Mouse (Mus musculus): ENCODE measurements around the gene 4930407I10Rik. TPM values are rescaled to one million over a fixed set of nuclear protein-coding genes. Genes with fewer than 3 reads are reported as not detected.

The 4930407I10Rik gene
- not detected in 4 replicates for total RNA-seq (2023)

GRCm38 (mm10) chr15:82058719-82059201 is at the start of gene 4930407I10Rik:
4930407I10Rik (plus strand) TSS chr15:82059151.

GRCm38 (mm10) chr15:82033762-82034161 is 25.2 kb upstream of the 4930407I10Rik start, which contains the start of gene Desi1:
Desi1 (minus strand) TSS chr15:82033862.

GRCm38 (mm10) chr15:82047080-82047883 is 11.7 kb upstream of the 4930407I10Rik start, which contains the start of gene Snu13:
Snu13 (minus strand) TSS chr15:82047598.

GRCm38 (mm10) chr15:82069898-82070297 is 10.9 kb downstream of the 4930407I10Rik start, which contains the start of gene Mei1:
Mei1 (plus strand) TSS chr15:82069996.

Other genes starting within 250 kb of the 4930407I10Rik start
- gene Tob2, start 200.4 kb upstream of the 4930407I10Rik start, total RNA-seq (2023), result 125 to 130 TPM (median 129 TPM) in 4 replicates
- gene Phf5a, start 187.2 kb upstream of the 4930407I10Rik start, total RNA-seq (2023), result 50.1 to 64.6 TPM (median 54.5 TPM) in 4 replicates
- gene Aco2, start 186.8 kb upstream of the 4930407I10Rik start, total RNA-seq (2023), result 139 to 153 TPM (median 148 TPM) in 4 replicates
- gene Polr3h, start 132.9 kb upstream of the 4930407I10Rik start, total RNA-seq (2023), result 16.7 to 23.3 TPM (median 20.1 TPM) in 4 replicates
- gene Csdc2, start 122.4 kb upstream of the 4930407I10Rik start, total RNA-seq (2023), result 0.18 to 1.3 TPM (median 0.37 TPM) in 4 replicates
- gene Pmm1, start 98.2 kb upstream of the 4930407I10Rik start, total RNA-seq (2023), result 16.7 to 21.5 TPM (median 20.2 TPM) in 4 replicates
- gene 1700029P11Rik, start 78.6 kb upstream of the 4930407I10Rik start, total RNA-seq (2023), result not detected in 4 replicates
- 23.7 to 31.5 TPM (median 28.5 TPM) in 4 replicates for gene Xrcc6, start 71.3 kb upstream of the 4930407I10Rik start, total RNA-seq (2023)
- gene Desi1, start 25.3 kb upstream of the 4930407I10Rik start, total RNA-seq (2023), result 25.1 to 29.2 TPM (median 26.1 TPM) in 4 replicates
- 98.1 to 105 TPM (median 103 TPM) in 4 replicates for gene Snu13, start 11.6 kb upstream of the 4930407I10Rik start, total RNA-seq (2023)
- not detected in 4 replicates for gene Mei1, start 10.8 kb downstream of the 4930407I10Rik start, total RNA-seq (2023)
- 56.8 to 62.5 TPM (median 61.3 TPM) in 4 replicates for gene Ccdc134, start 68.8 kb downstream of the 4930407I10Rik start, total RNA-seq (2023)
- 225 to 235 TPM (median 230 TPM) in 4 replicates for gene Srebf2, start 88.0 kb downstream of the 4930407I10Rik start, total RNA-seq (2023)
- 5.3 to 9.3 TPM (median 6.8 TPM) in 4 replicates for gene Shisa8, start 153.7 kb downstream of the 4930407I10Rik start, total RNA-seq (2023)
- 282 to 319 TPM (median 304 TPM) in 4 replicates for gene Tnfrsf13c, start 165.2 kb downstream of the 4930407I10Rik start, total RNA-seq (2023)
- gene Cenpm, start 185.6 kb downstream of the 4930407I10Rik start, total RNA-seq (2023), result 1.3 to 4.6 TPM (median 1.4 TPM) in 3 of 4 replicates, not detected in the other
- gene 1500009C09Rik, start 193.2 kb downstream of the 4930407I10Rik start, total RNA-seq (2023), result 0.36 TPM in 1 of 4 replicates, not detected in the others
- gene Sept3, start 215.7 kb downstream of the 4930407I10Rik start, total RNA-seq (2023), result 0.21 TPM in 1 of 4 replicates, not detected in the others
- not detected in 4 replicates for gene Wbp2nl, start 239.8 kb downstream of the 4930407I10Rik start, total RNA-seq (2023)

All from B cell, adult 62 days (primary cell).